Mouse (Mus musculus) heart, embryonic 12.5 days (tissue): ENCODE data around the gene Xrcc5. TPM values are rescaled to one million over a fixed set of nuclear protein-coding genes. Genes with fewer than 3 reads are reported as not detected.

Experiments
- ATAC-seq: fragments of 200-750 bp; cut with Nextera tagmentation; 2 replicates; pipeline ENCODE4 v1.8.0; 2017; ENCODE audit warnings: moderate TSS enrichment, moderate library complexity; ENCODE audit not compliant: insufficient number of reproducible peaks, low FRiP score
- H3K27ac ChIP-seq: fragments of 300-500 bp; sonication (generic); 2 replicates; pipeline ENCODE4 v1.5.1; 2016; ENCODE audit warnings: mild to moderate bottlenecking, moderate library complexity; ENCODE audit not compliant: poor library complexity, severe bottlenecking
- H3K27me3 ChIP-seq: fragments of 300-500 bp; sonication (generic); replicated peaks from 2 replicates; pipeline ENCODE4 v1.6.1; 2016; ENCODE audit warnings: mild to moderate bottlenecking, moderate library complexity
- H3K36me3 ChIP-seq: fragments of 300-500 bp; sonication (generic); 2 replicates; pipeline ENCODE4 v1.6.1; 2016; ENCODE audit warnings: mild to moderate bottlenecking, moderate library complexity
- H3K4me1 ChIP-seq: fragments of 300-500 bp; sonication (generic); replicated peaks from 2 replicates; pipeline ENCODE4 v1.6.1; 2016; ENCODE audit warnings: mild to moderate bottlenecking
- H3K4me2 ChIP-seq: fragments of 300-500 bp; sonication (generic); 2 replicates; pipeline ENCODE4 v1.6.1; 2016; ENCODE audit warnings: mild to moderate bottlenecking, moderate library complexity
- H3K4me3 ChIP-seq: fragments of 300-500 bp; sonication (generic); 2 replicates; pipeline ENCODE4 v1.5.1; 2016; ENCODE audit warnings: mild to moderate bottlenecking
- H3K9ac ChIP-seq: fragments of 300-500 bp; sonication (generic); 2 replicates; pipeline ENCODE4 v1.6.1; 2016; ENCODE audit warnings: mild to moderate bottlenecking, moderate library complexity
- H3K9me3 ChIP-seq: fragments of 300-500 bp; sonication (generic); replicated peaks from 2 replicates; pipeline ENCODE4 v1.6.1; 2016; ENCODE audit warnings: mild to moderate bottlenecking, moderate library complexity
- WGBS: fragments of 180-500 bp; shearing (Covaris S2); methylation state at CpG from one replicate; pipeline ENCODE4 v1.1.7; 2016; 5-methylcytosine and 5-hydroxymethylcytosine counted together
- polyA plus RNA-seq: library from polyadenylated mRNA; unstranded; fragments of >200 nt; fragmentation: Nextera tagmentation; extraction: Ambion mirVana; gene quantifications from 2 replicates; pipeline ENCODE4 v1.2.1, GENCODE M21; 2016

The Xrcc5 gene
- polyA plus RNA-seq, 1 experiment from 2014 or later, result 20.5 TPM

GRCm38 (mm10) chr1:72420220-72420619 lies 113.0 kb downstream of the Xrcc5 start:
- no peaks in the 10 kb centered on the region for H3K36me3 ChIP-seq
- no peaks in the 10 kb centered on the region for H3K4me1 ChIP-seq
- H3K9me3 ChIP-seq, result no peaks in the 10 kb centered on the region
- H3K9ac ChIP-seq, result no peak overlapping the region
- H3K4me2 ChIP-seq, result no peak overlapping the region
- H3K27ac ChIP-seq, result no peak overlapping the region
- WGBS, result 78% methylated on average over 2 of the region's 2 CpGs
- H3K4me3 ChIP-seq, result no peak overlapping the region
- no peaks in the 10 kb centered on the region for H3K27me3 ChIP-seq
- ATAC-seq, result no peak

- 83% methylated on average over 4 of the region's 4 CpGs for WGBS
- no peak overlapping the region for H3K27ac ChIP-seq
- no peak overlapping the region for H3K4me3 ChIP-seq
- no peaks in the 10 kb centered on the region for H3K27me3 ChIP-seq
- no peak for ATAC-seq
- H3K36me3 ChIP-seq, result no peaks in the 10 kb centered on the region
- H3K4me2 ChIP-seq, result no peak overlapping the region
- no peaks in the 10 kb centered on the region for H3K4me1 ChIP-seq
- no peaks in the 10 kb centered on the region for H3K9me3 ChIP-seq
- H3K9ac ChIP-seq, result no peak overlapping the region
These were observed 114.9 kb downstream of the Xrcc5 start for GRCm38 (mm10) chr1:72422121-72422520.

GRCm38 (mm10) chr1:72426456-72426855 lies 119.2 kb downstream of the Xrcc5 start:
- Histone ChIP-seq H3K27ac (no peak overlapping the region), H3K9ac (no peak overlapping the region), H3K36me3 (no peaks in the 10 kb centered on the region), H3K4me1 (no peaks in the 10 kb centered on the region), H3K27me3 (no peaks in the 10 kb centered on the region), H3K4me2 (no peak overlapping the region), H3K4me3 (no peak overlapping the region), H3K9me3 (no peaks in the 10 kb centered on the region)
- ATAC-seq, result no peak
- WGBS, result 83% methylated on average over 4 of the region's 4 CpGs

GRCm38 (mm10) chr1:72428526-72428925 lies 121.3 kb downstream of the Xrcc5 start:
- Histone ChIP-seq H3K4me3 (no peak overlapping the region), H3K9me3 (no peaks in the 10 kb centered on the region), H3K4me2 (no peak overlapping the region), H3K27me3 (peaks cover 5% of the 10 kb centered on the region; the same call in 1 of the 2 replicates), H3K36me3 (no peaks in the 10 kb centered on the region), H3K27ac (no peak overlapping the region), H3K9ac (no peak overlapping the region), H3K4me1 (no peaks in the 10 kb centered on the region)
- ATAC-seq, result no peak
- WGBS, result 76% methylated on average over 8 of the region's 8 CpGs

DNA sequence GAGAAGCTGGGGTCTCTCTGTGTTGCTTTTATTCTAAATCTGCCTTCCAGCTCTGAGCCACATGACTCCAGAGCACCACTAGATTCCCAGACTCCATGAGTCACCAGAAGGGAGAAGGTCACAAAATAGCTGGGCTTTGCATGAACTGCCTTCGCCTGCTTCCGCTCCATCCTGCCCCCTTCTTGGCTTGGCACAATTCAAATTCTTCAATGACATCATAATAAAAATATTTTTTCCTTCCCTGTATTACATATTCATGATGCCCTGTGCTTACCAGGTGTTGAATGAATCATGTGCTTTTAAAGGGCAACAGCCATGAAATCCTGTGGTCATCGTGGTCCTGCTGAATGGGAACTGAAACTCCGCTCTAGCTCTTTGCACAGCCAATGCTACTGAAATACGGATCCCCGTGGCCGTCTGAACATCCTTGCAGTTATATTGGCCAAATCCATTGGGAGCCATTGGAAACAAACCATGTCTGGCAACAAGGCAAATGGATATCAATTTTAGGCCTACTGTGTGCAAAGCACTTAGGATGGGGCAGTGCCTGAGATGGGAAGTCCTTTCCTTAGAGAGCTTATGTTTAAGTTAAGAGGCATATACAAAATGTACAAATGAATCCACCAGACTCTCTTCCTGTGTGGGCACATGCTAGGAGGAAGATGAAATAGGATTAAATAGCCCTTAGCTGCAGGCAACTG lies 122.0 kb downstream of the Xrcc5 start:
- Histone ChIP-seq H3K27ac (no peak overlapping the region), H3K36me3 (no peaks in the 10 kb centered on the region), H3K9me3 (no peaks in the 10 kb centered on the region), H3K4me2 (no peak overlapping the region), H3K27me3 (peaks cover 5% of the 10 kb centered on the region; the same call in 1 of the 2 replicates), H3K9ac (no peak overlapping the region), H3K4me1 (no peaks in the 10 kb centered on the region), H3K4me3 (no peak overlapping the region)
- no peak for ATAC-seq
- WGBS, result 87% methylated on average over 7 of the region's 7 CpGs

DNA sequence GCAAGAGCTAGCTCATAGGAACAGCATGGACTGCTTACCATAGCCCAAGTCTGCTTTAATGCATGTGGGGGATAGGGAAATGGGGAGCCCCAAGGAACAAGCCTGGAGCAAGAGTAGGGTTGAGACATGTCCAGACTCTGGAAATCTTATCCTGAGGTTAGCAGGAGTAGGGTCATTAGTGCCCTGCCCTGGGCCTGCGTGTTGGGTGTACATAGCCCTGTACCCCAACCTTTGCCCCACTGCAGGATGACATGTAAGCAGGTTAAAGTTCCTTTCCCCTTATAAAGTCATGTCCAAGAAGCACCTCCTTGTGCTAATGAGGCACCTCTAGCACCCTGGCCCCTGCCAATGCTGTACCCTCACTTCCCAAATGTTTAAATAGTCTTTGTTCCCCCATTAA lies 125.4 kb downstream of the Xrcc5 start:
- H3K36me3 ChIP-seq, result no peaks in the 10 kb centered on the region
- no peak overlapping the region for H3K9ac ChIP-seq
- H3K27me3 ChIP-seq, result peaks cover 5% of the 10 kb centered on the region; the same call in 1 of the 2 replicates
- no peak overlapping the region for H3K27ac ChIP-seq
- no peak overlapping the region for H3K4me3 ChIP-seq
- H3K4me1 ChIP-seq, result no peaks in the 10 kb centered on the region
- no peak overlapping the region for H3K4me2 ChIP-seq
- no peaks in the 10 kb centered on the region for H3K9me3 ChIP-seq
- no peak for ATAC-seq
- WGBS, result 84% methylated on average over 1 of the region's 1 CpGs

DNA sequence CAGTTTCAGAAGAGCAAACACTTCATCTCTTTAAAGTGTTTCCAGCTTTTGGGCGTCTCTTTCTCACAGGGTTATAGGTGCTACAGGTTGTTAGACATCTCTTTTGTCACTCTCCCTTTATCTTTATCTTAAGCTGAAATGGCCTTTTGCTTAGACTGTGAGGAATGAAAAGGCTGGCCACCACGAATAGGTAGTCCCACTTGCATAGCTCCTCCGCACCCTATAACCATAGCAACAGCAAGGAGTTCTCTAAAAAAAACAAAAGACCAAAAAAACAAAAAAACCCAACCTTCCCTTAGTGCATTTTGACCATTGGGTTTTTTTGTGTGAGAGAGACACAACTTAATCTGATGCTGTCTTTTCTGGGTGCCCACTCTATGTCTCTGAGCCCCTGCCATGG lies 127.3 kb downstream of the Xrcc5 start:
- Histone ChIP-seq H3K4me1 (no peaks in the 10 kb centered on the region), H3K4me3 (no peak overlapping the region), H3K36me3 (no peaks in the 10 kb centered on the region), H3K4me2 (no peak overlapping the region), H3K27me3 (peaks cover 5% of the 10 kb centered on the region; the same call in 1 of the 2 replicates), H3K9me3 (no peaks in the 10 kb centered on the region), H3K9ac (no peak overlapping the region), H3K27ac (no peak overlapping the region)
- no peak for ATAC-seq
- WGBS, result 73% methylated on average over 3 of the region's 3 CpGs

DNA sequence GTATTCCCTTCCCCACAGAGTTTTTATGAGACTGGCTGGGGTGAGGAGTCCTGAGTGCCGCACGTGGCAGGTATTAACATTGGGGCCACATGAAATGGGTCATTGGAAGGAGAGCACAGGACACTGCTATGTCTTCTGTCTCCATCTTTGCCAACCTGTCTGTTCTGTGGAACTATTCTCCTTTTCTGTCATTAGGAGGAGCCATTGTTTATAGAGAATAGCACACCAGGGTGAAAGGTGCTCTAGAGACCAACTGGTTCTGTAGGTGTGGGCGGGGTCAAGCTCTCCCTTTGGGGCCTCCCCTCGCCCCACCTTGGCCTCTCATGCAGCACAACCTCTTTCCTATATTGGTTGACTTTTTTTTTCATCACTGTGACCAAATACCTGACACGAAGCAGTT lies 129.7 kb downstream of the Xrcc5 start:
- 68% methylated on average over 5 of the region's 5 CpGs for WGBS
- Histone ChIP-seq H3K27ac (no peak overlapping the region), H3K36me3 (no peaks in the 10 kb centered on the region), H3K27me3 (peaks cover 5% of the 10 kb centered on the region; the same call in 1 of the 2 replicates), H3K4me1 (no peaks in the 10 kb centered on the region), H3K9ac (no peak overlapping the region), H3K9me3 (no peaks in the 10 kb centered on the region), H3K4me3 (no peak overlapping the region), H3K4me2 (no peak overlapping the region)
- ATAC-seq, result no peak

GRCm38 (mm10) chr1:72439146-72439545 lies 131.9 kb downstream of the Xrcc5 start:
- Histone ChIP-seq H3K27ac (no peak overlapping the region), H3K9me3 (no peaks in the 10 kb centered on the region), H3K4me2 (no peak overlapping the region), H3K4me1 (no peaks in the 10 kb centered on the region), H3K9ac (no peak overlapping the region), H3K27me3 (no peaks in the 10 kb centered on the region), H3K4me3 (no peak overlapping the region), H3K36me3 (no peaks in the 10 kb centered on the region)
- ATAC-seq, result no peak
- 66% methylated on average over 8 of the region's 8 CpGs for WGBS

DNA sequence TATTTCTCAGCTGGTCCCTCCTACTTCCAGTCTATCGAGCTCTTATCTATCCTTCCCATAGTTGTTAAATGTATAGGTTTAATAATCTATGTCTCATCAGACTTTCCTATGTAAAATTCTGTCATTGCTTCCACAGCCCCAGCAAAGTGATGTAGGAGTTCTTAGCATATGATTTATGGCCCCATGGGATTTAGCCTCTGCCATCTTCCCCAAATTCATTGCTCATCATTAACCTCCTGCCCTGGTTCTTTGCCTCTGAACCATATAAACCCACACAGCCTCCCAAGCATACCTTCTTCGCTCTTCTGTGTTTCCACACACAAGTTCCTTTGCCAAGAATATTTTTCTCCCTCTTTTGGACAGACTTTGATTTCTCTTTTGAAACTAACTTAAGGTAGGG lies 135.5 kb downstream of the Xrcc5 start:
- Histone ChIP-seq H3K36me3 (no peaks in the 10 kb centered on the region), H3K4me2 (no peak overlapping the region), H3K27me3 (no peaks in the 10 kb centered on the region), H3K9me3 (no peaks in the 10 kb centered on the region), H3K27ac (no peak overlapping the region), H3K4me3 (no peak overlapping the region), H3K9ac (no peak overlapping the region), H3K4me1 (no peaks in the 10 kb centered on the region)
- WGBS, result 81% methylated on average over 2 of the region's 2 CpGs
- ATAC-seq, result no peak
